Mouse (Mus musculus) erythroblast, embryonic 14.5 days (primary cell): ENCODE data around the gene Tpx2.

Experiments used
- GATA1 ChIP-seq: IDR thresholded peaks from 2 replicates; pipeline ENCODE4 v1.6.1; 2012; ENCODE audit warnings: low read length, inconsistent platforms, mixed read lengths
- TAL1 ChIP-seq: IDR thresholded peaks from 3 replicates; pipeline ENCODE4 v1.6.1; 2012; ENCODE audit warnings: low read length, inconsistent platforms, mixed read lengths

DNA sequence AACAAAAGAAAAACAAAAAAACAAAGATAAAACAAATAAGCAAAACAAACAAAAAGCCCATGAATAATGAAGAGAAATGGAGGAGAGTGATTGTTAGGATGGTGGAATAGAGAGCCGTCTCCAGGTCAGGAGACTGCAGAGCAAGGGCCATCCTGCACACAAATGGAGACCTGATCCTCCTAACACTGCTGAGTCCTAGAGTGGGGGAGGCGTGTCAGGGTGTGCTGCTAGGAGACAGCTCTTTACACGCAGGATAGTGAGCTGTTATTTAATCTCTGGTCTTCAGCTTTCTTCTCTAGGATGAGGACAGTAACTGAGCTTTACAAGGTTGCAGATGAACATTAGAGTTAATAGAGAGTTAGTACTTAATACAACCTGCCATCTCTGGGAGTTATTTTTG lies 14.9 kb downstream of the Tpx2 start:
- TF ChIP-seq TAL1 (no peak), GATA1 (no peak)
